Mouse (Mus musculus): ENCODE data around the gene Kctd14. TPM values are rescaled to one million over a fixed set of nuclear protein-coding genes. Genes with fewer than 3 reads are reported as not detected.

Gene Kctd14
- total RNA-seq, 1 experiment from 2014 or later = 1.7 TPM

GRCm38 (mm10) chr7:97438986-97439385 is 12.1 kb upstream of the Kctd14 start:
- no peak for DNase-seq

DNA sequence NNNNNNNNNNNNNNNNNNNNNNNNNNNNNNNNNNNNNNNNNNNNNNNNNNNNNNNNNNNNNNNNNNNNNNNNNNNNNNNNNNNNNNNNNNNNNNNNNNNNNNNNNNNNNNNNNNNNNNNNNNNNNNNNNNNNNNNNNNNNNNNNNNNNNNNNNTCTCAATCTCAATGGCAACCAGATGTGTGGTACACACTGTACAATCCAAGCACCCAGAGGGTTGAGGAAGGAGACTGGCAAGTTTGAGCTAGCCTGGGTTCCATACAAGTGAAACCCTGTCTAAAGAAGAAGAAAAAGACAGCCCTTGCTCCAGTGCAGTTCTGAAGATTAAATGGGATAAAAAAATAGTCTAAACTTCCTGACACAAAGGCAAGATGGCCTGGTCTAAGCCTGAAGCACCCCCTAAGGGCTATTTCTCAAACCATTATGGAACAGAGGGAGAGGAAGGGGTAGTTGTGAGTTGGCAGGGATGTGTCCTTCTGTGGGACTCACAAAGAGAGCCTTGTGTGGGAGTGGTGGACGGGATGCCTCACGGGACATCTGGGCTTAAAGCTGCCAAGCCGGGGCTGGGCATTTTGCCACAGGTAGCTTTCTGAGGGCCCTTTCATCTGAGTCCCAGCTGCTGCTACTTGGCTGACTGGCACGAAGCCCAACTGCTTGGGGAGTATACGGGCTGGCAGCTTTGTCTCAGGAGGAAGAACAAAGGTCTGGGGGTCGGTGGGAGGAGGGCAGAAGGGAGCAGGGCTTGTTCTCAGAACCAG is 4.8 kb upstream of the Kctd14 start:
- peak; percentile 94 for DNase-seq

GRCm38 (mm10) chr7:97447050-97447531 is 4.0 kb upstream of the Kctd14 start:
- DNase-seq = peak; percentile 32

- no peak for DNase-seq
Observed at GRCm38 (mm10) chr7:97452196-97452595, 1.1 kb downstream of the Kctd14 start.

GRCm38 (mm10) chr7:97453141-97453921 is 2.2 kb downstream of the Kctd14 start:
- peak; percentile 48 for DNase-seq

DNA sequence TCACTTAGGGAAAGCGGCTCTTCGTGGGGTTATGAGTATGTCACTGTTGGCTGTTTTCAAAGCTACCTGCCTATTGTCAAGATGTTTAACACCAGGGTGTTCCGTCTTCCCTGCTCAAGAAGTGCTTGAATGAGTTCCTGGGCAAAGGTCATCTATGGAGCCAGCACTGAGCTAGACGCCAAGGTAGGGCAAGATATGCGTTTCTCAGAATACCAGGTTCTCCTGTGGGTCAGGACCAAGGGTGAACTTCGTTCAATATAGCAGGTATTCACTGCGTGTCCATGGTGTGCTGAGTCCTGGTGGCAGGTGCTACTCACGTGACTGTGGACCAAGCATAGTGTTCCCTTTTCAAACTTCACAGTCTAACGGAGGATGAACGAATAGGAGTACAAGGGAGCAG is 3.7 kb downstream of the Kctd14 start:
- DNase-seq = no peak

DNA sequence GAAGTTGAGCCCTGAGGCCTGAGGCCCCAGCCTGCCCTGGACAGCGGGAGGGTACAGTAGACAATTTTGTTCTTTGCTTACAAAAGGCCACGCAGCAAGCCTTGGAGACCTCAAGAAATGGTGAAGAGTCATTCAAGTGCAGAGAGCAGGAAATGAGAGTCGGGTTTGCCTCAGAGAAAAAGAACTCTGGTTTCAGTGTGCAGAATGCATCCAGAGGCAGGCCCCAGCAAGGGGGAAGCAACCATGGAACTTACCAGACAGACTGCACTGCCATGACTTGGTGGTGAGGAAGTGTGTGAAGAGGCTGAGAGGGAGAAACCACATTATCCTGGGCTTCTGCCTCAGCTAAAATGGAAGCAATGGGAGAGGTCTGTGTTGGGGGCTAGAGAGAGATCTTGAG is 4.5 kb downstream of the Kctd14 start:
- DNase-seq = no peak

GRCm38 (mm10) chr7:97473001-97473400 is 21.9 kb downstream of the Kctd14 start:
- no peak for DNase-seq

GRCm38 (mm10) chr7:97479349-97479748 is 28.2 kb downstream of the Kctd14 start:
- peak; percentile 33 for DNase-seq

- no peak for DNase-seq
Observed at GRCm38 (mm10) chr7:97480290-97480689, 29.2 kb downstream of the Kctd14 start.

DNA sequence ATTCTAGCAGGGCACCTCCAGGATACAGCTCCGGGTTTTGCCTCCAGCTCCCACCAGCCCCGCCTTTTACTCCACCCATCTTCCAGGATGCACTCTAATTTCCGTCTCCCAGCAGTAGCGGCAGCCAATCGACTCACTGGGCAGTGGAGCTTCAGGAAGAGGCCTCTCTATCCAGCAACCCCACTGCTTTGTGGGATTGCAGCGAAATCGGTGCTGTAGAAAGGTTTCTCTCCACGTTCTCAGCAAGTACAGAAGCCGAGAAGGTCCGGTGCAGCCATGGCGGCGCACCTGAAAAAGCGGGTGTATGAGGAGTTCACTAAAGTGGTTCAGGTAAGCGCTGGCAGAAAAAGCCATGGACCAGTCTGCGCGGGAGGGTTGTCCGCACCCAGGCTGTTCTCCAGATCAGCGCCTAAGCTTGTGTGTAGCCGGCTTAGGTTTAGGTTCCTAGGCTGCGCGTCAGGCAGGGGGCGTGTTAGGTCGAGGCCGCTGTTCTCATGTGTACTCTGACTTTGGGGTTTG is 29.8 kb downstream of the Kctd14 start, which contains the start of gene Ints4:
TSS of gene Ints4 (plus strand) at position 136 of the 519 bp plus-strand sequence.
- peak; percentile 95 for DNase-seq

- DNase-seq = no peak
Observed at GRCm38 (mm10) chr7:97483378-97483777, 32.3 kb downstream of the Kctd14 start.

GRCm38 (mm10) chr7:97491157-97491556 is 40.0 kb downstream of the Kctd14 start:
- DNase-seq = no peak

DNA sequence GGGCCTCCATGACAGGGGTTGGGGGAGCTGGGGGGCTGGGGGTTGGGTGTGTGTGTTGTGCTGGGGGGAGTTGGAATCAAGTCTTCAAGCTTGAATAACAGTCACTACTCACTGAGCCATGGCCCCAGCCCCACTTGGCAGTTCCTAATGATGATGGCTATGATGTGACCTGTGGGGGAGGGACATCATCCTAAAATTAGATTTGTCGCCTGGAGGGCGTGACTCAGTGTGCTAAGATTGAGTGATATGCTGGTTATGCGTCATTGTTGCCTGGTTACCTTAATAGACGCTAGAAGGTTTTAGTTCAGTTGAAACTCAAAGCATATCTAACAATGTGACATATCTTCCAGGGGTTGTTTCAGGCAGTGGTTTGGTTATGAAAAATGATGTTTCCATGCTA is 41.3 kb downstream of the Kctd14 start:
- peak; percentile 66 for DNase-seq

DNA sequence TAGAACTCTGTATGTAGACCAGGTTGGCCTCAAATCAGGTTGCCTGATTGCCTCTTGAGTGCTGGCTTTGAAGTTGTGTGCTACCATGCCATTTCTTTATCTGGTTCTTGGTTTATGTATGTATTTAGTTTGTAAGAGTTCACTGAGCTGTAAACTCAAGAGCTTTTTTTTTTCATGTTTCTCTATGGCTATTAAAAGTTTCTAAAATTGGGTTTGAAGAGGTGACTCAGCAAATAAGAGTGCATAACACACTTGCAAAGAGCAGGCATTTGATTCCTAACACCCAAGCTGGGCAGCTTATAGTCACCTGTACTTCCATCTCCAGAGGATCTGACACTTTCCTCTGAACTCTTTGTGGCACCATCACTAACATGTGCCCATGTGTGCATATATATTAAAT is 43.9 kb downstream of the Kctd14 start:
- DNase-seq = no peak

DNA sequence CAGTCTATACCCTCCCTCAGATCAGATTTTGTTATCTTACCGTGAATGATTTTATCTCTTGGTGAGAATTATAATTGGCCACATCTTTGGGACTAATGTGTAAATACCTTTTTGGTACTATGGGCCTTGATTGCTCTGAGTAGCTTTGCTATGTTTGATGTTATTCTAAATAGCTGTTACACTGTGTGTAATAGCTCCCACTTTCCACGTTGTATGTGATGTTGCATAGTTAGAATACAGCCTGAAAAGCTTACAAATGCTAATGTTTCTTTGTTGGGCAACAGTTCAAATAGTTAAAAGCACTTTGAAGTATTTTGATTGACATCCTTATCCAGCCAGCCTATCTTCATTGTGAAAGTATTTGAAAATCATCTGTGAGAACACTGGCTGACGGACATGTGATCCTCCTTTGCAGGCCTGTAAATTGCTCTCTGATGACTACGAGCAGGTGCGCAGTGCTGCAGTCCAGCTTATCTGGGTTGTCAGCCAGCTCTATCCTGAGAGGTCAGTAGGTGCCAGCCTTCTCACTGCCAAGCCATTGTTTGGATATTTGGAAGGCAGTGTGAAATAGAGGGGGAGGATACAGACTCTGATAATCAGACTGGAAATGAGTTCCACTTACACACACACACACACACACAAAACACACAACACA is 49.6 kb downstream of the Kctd14 start:
- peak; percentile 11 for DNase-seq

Other genes starting within 250 kb of the Kctd14 start
- gene Usp35, start 119.3 kb upstream of the Kctd14 start, total RNA-seq (2021) = 5.9 and 7.2 TPM in 2 replicates
- 5.7 and 5.8 TPM in 2 replicates for gene Kctd21, start 119.0 kb upstream of the Kctd14 start, total RNA-seq (2021)
- gene Alg8, start 79.7 kb upstream of the Kctd14 start, total RNA-seq (2021) = 16.3 and 18.0 TPM in 2 replicates
- gene Ndufc2, start 51.3 kb upstream of the Kctd14 start, total RNA-seq (2021) = 443 and 493 TPM in 2 replicates
- gene Thrsp, start 33.6 kb upstream of the Kctd14 start, total RNA-seq (2021) = 655 and 670 TPM in 2 replicates
- gene Ints4, start 29.6 kb downstream of the Kctd14 start, total RNA-seq (2021) = 52.2 and 53.5 TPM in 2 replicates
- gene Aamdc, start 128.2 kb downstream of the Kctd14 start, total RNA-seq (2021) = 37.8 and 44.5 TPM in 2 replicates
- gene Rsf1, start 128.6 kb downstream of the Kctd14 start, total RNA-seq (2021) = 25.9 and 30.8 TPM in 2 replicates
- gene Clns1a, start 245.3 kb downstream of the Kctd14 start, total RNA-seq (2021) = 50.2 and 63.4 TPM in 2 replicates

All from adrenal gland, postnatal 14 days (tissue).